Mouse (Mus musculus) limb, embryonic 11.5 days (tissue): ENCODE measurements around the gene Pid1. TPM values are rescaled to one million over a fixed set of nuclear protein-coding genes. Genes with fewer than 3 reads are reported as not detected.
"Not testable (repeated sequence)": the region's sequence is repeated elsewhere in the genome, so short reads cannot be mapped to it uniquely, and the experiment has no call there.

Experiments used
- ATAC-seq: fragments of 200-750 bp; cut with Nextera tagmentation; 2 replicates; pipeline ENCODE4 v1.8.0; 2017; ENCODE audit warnings: low read depth; ENCODE audit not compliant: insufficient number of reproducible peaks, low FRiP score, low TSS enrichment
- DNase-seq: peaks from one replicate; pipeline ENCODE4 v3.0.0-alpha.2; 2015; ENCODE audit warnings: low spot score
- H3K27ac ChIP-seq: fragments of 300-500 bp; sonication (generic); replicated peaks from 2 replicates; pipeline ENCODE4 v1.5.1; 2014; ENCODE audit warnings: low read depth, mild to moderate bottlenecking, low read length
- H3K27me3 ChIP-seq: fragments of 300-500 bp; sonication (generic); 2 replicates; pipeline ENCODE4 v1.6.1; 2014; ENCODE audit warnings: mild to moderate bottlenecking, low read length, mixed read lengths; ENCODE audit not compliant: control insufficient read depth, insufficient read depth
- H3K36me3 ChIP-seq: fragments of 300-500 bp; sonication (generic); 2 replicates; pipeline ENCODE4 v1.6.1; 2014; ENCODE audit warnings: mild to moderate bottlenecking, low read length, moderate library complexity, mixed read lengths; ENCODE audit not compliant: control insufficient read depth, insufficient read depth
- H3K4me1 ChIP-seq: fragments of 300-500 bp; sonication (generic); 2 replicates; pipeline ENCODE4 v1.6.1; 2014; ENCODE audit warnings: low read length, mixed read lengths; ENCODE audit not compliant: control insufficient read depth, insufficient read depth
- H3K4me2 ChIP-seq: fragments of 300-500 bp; sonication (generic); 2 replicates; pipeline ENCODE4 v1.6.1; 2014; ENCODE audit warnings: low read depth, mild to moderate bottlenecking, moderate library complexity; ENCODE audit not compliant: severe bottlenecking
- H3K4me3 ChIP-seq: fragments of 300-500 bp; sonication (generic); 2 replicates; pipeline ENCODE4 v1.5.1; 2014; ENCODE audit warnings: low read depth, low read length
- H3K9ac ChIP-seq: fragments of 300-500 bp; sonication (generic); 2 replicates; pipeline ENCODE4 v1.6.1; 2014; ENCODE audit warnings: mild to moderate bottlenecking, low read length
- H3K9me3 ChIP-seq: fragments of 300-500 bp; sonication (generic); 2 replicates; pipeline ENCODE4 v1.6.1; 2016; ENCODE audit warnings: low read length; ENCODE audit not compliant: control insufficient read depth
- WGBS: fragments of 180-500 bp; shearing (Covaris S2); extraction: QIAGEN DNeasy Blood & Tissue Kit; methylation state at CpG from one replicate; pipeline ENCODE4 v1.1.7; 2014; 5-methylcytosine and 5-hydroxymethylcytosine counted together
- polyA plus RNA-seq: library from polyadenylated mRNA; unstranded; fragments of >200 nt; fragmentation: Nextera tagmentation; extraction: Ambion mirVana; gene quantifications from 2 replicates; pipeline ENCODE4 v1.2.1, GENCODE M21; 2014

The Pid1 gene
- polyA plus RNA-seq, 1 experiment from 2014 or later = 7.6 TPM

GRCm38 (mm10) chr1:84240203-84240602 lies 123.8 kb downstream of the Pid1 start:
- H3K27ac ChIP-seq = no peak overlapping the region
- H3K9me3 ChIP-seq = no peaks in the 10 kb centered on the region
- ATAC-seq = no peak
- no peak for DNase-seq
- H3K27me3 ChIP-seq = no peaks in the 10 kb centered on the region
- no peaks in the 10 kb centered on the region for H3K4me1 ChIP-seq
- H3K4me3 ChIP-seq = no peak overlapping the region
- no peak overlapping the region for H3K4me2 ChIP-seq
- no peaks in the 10 kb centered on the region for H3K36me3 ChIP-seq
- whole genome bisulfite sequencing = 92% methylated on average over 2 of the region's 2 CpGs
- no peak overlapping the region for H3K9ac ChIP-seq

- no peak overlapping the region for H3K27ac ChIP-seq
Measured at GRCm38 (mm10) chr1:84230431-84230830, 133.5 kb downstream of the Pid1 start.

GRCm38 (mm10) chr1:84225626-84226025 lies 138.4 kb downstream of the Pid1 start:
- DNase-seq = no peak
- no peaks in the 10 kb centered on the region for H3K4me1 ChIP-seq
- H3K4me2 ChIP-seq = no peak overlapping the region
- no peaks in the 10 kb centered on the region for H3K9me3 ChIP-seq
- ATAC-seq = no peak
- no peak overlapping the region for H3K9ac ChIP-seq
- H3K4me3 ChIP-seq = no peak overlapping the region
- H3K27me3 ChIP-seq = no peaks in the 10 kb centered on the region
- H3K27ac ChIP-seq = no peak overlapping the region
- no peaks in the 10 kb centered on the region for H3K36me3 ChIP-seq
- WGBS = 82% methylated on average over 7 of the region's 7 CpGs

More at GRCm38 (mm10) chr1:84230431-84230830, 133.5 kb downstream of the Pid1 start:
- Histone ChIP-seq H3K36me3 (no peaks in the 10 kb centered on the region), H3K9me3 (no peaks in the 10 kb centered on the region), H3K4me3 (no peak overlapping the region), H3K9ac (no peak overlapping the region), H3K4me2 (no peak overlapping the region), H3K4me1 (no peaks in the 10 kb centered on the region), H3K27me3 (no peaks in the 10 kb centered on the region)
- no peak for ATAC-seq
- DNase-seq = no peak
- WGBS = 96% methylated on average over 2 of the region's 2 CpGs

GRCm38 (mm10) chr1:84222051-84222450 lies 141.9 kb downstream of the Pid1 start:
- Histone ChIP-seq H3K4me2 (no peak overlapping the region), H3K27ac (no peak overlapping the region), H3K9me3 (no peaks in the 10 kb centered on the region), H3K4me3 (no peak overlapping the region), H3K4me1 (no peaks in the 10 kb centered on the region), H3K36me3 (no peaks in the 10 kb centered on the region), H3K9ac (no peak overlapping the region), H3K27me3 (no peaks in the 10 kb centered on the region)
- WGBS = 65% methylated on average over 1 of the region's 1 CpGs
- no peak for ATAC-seq
- DNase-seq = no peak

- no peak overlapping the region for H3K4me3 ChIP-seq
- ATAC-seq = no peak
- DNase-seq = no peak
- H3K9ac ChIP-seq = no peak overlapping the region
- no peak overlapping the region for H3K27ac ChIP-seq
- 59% methylated on average over 7 of the region's 7 CpGs for WGBS
- no peaks in the 10 kb centered on the region for H3K27me3 ChIP-seq
- H3K9me3 ChIP-seq = no peaks in the 10 kb centered on the region
- H3K4me1 ChIP-seq = no peaks in the 10 kb centered on the region
- H3K4me2 ChIP-seq = no peak overlapping the region
- no peaks in the 10 kb centered on the region for H3K36me3 ChIP-seq
Measured at GRCm38 (mm10) chr1:84218605-84219004, 145.4 kb downstream of the Pid1 start.

GRCm38 (mm10) chr1:84217777-84218176 lies 146.2 kb downstream of the Pid1 start:
- Histone ChIP-seq H3K9me3 (no peaks in the 10 kb centered on the region), H3K36me3 (no peaks in the 10 kb centered on the region), H3K4me2 (no peak overlapping the region), H3K27ac (no peak overlapping the region), H3K4me1 (no peaks in the 10 kb centered on the region), H3K9ac (no peak overlapping the region), H3K4me3 (no peak overlapping the region), H3K27me3 (no peaks in the 10 kb centered on the region)
- ATAC-seq (no peak), DNase-seq (no peak)
- 24% methylated on average over 2 of the region's 2 CpGs for WGBS

GRCm38 (mm10) chr1:84211507-84211906 lies 152.5 kb downstream of the Pid1 start:
- DNase-seq = no peak
- Histone ChIP-seq H3K4me3 (no peak overlapping the region), H3K27me3 (no peaks in the 10 kb centered on the region), H3K4me2 (no peak overlapping the region), H3K9ac (no peak overlapping the region), H3K36me3 (no peaks in the 10 kb centered on the region), H3K4me1 (no peaks in the 10 kb centered on the region), H3K27ac (no peak overlapping the region), H3K9me3 (no peaks in the 10 kb centered on the region)
- ATAC-seq = no peak
- 74% methylated on average over 9 of the region's 9 CpGs for WGBS

GRCm38 (mm10) chr1:84205746-84206145 lies 158.2 kb downstream of the Pid1 start:
- not testable (repeated sequence) for H3K27me3 ChIP-seq, H3K4me3 ChIP-seq, H3K4me1 ChIP-seq, H3K27ac ChIP-seq, H3K9ac ChIP-seq, H3K36me3 ChIP-seq, H3K4me2 ChIP-seq, ATAC-seq, DNase-seq, H3K9me3 ChIP-seq
- WGBS = 96% methylated on average over 3 of the region's 3 CpGs

- Histone ChIP-seq H3K4me3 (no peak overlapping the region), H3K9ac (no peak overlapping the region), H3K4me2 (no peak overlapping the region), H3K9me3 (no peaks in the 10 kb centered on the region), H3K27ac (no peak overlapping the region), H3K27me3 (no peaks in the 10 kb centered on the region), H3K4me1 (no peaks in the 10 kb centered on the region), H3K36me3 (no peaks in the 10 kb centered on the region)
- 79% methylated on average over 4 of the region's 4 CpGs for WGBS
- ATAC-seq (no peak), DNase-seq (no peak)
Measured at GRCm38 (mm10) chr1:84203494-84203893, 160.5 kb downstream of the Pid1 start.
